Mouse (Mus musculus): ENCODE results near the gene Lrrc74a. TPM values are rescaled to one million over a fixed set of nuclear protein-coding genes. Genes with fewer than 3 reads are reported as not detected.
A peak's percentile ranks its signal among the peaks of the same experiment; 100 is the strongest.

Lrrc74a gene
- total and polyA plus RNA-seq, 2 experiments: not detected

- H3K4me1 ChIP-seq (ENCODE audit: control insufficient read depth, insufficient read depth, low read length): no peaks in the 10 kb centered on the region
- no peaks in the 10 kb centered on the region for H3K27me3 ChIP-seq (ENCODE audit: control insufficient read depth, insufficient read depth, low read length)
- no peak overlapping the region for H3K9ac ChIP-seq (ENCODE audit: low read depth, low read length)
- H3K36me3 ChIP-seq (ENCODE audit: control insufficient read depth, insufficient read depth, low read length): no peaks in the 10 kb centered on the region
- no peak overlapping the region for H3K27ac ChIP-seq (replicated peaks; ENCODE audit: insufficient read depth, low read depth, low read length)
- no peak overlapping the region for H3K4me3 ChIP-seq (ENCODE audit: insufficient read depth, low read depth, low read length)
- TF ChIP-seq CTCF (IDR thresholded peaks at IDR 0.05; ENCODE audit: low read depth, low read length) (no peak), POLR2A (IDR thresholded peaks at IDR 0.05; ENCODE audit: extremely low read depth, insufficient read depth, low read length) (no peak)
- no peaks in the 10 kb centered on the region for H3K79me2 ChIP-seq (ENCODE audit: control insufficient read depth, insufficient read depth, low read length)
- WGBS: 92% methylated on average over 5 of the region's 5 CpGs
- DNase-seq (ENCODE audit: extremely low read depth, low read depth, low spot score): no peak
Measured at GRCm38 (mm10) chr12:86705843-86706242, 28.3 kb upstream of the Lrrc74a start.

GRCm38 (mm10) chr12:86714026-86714425, 20.1 kb upstream of the Lrrc74a start:
- no peak overlapping the region for H3K9ac ChIP-seq (ENCODE audit: low read depth, low read length)
- H3K27me3 ChIP-seq (ENCODE audit: control insufficient read depth, insufficient read depth, low read length): no peaks in the 10 kb centered on the region
- no peak for DNase-seq (ENCODE audit: extremely low read depth, low read depth, low spot score)
- 78% methylated on average over 5 of the region's 5 CpGs for WGBS
- no peaks in the 10 kb centered on the region for H3K79me2 ChIP-seq (ENCODE audit: control insufficient read depth, insufficient read depth, low read length)
- H3K4me3 ChIP-seq (ENCODE audit: insufficient read depth, low read depth, low read length): no peak overlapping the region
- H3K36me3 ChIP-seq (ENCODE audit: control insufficient read depth, insufficient read depth, low read length): no peaks in the 10 kb centered on the region
- TF ChIP-seq CTCF (IDR thresholded peaks at IDR 0.05; ENCODE audit: low read depth, low read length) (no peak), POLR2A (IDR thresholded peaks at IDR 0.05; ENCODE audit: extremely low read depth, insufficient read depth, low read length) (no peak)
- no peak overlapping the region for H3K27ac ChIP-seq (replicated peaks; ENCODE audit: insufficient read depth, low read depth, low read length)
- H3K4me1 ChIP-seq (ENCODE audit: control insufficient read depth, insufficient read depth, low read length): no peaks in the 10 kb centered on the region

- Histone ChIP-seq H3K4me3 (ENCODE audit: insufficient read depth, low read depth, low read length) (no peak overlapping the region), H3K79me2 (ENCODE audit: control insufficient read depth, insufficient read depth, low read length) (no peaks in the 10 kb centered on the region), H3K27ac (replicated peaks; ENCODE audit: insufficient read depth, low read depth, low read length) (no peak overlapping the region), H3K4me1 (ENCODE audit: control insufficient read depth, insufficient read depth, low read length) (no peaks in the 10 kb centered on the region), H3K36me3 (ENCODE audit: control insufficient read depth, insufficient read depth, low read length) (no peaks in the 10 kb centered on the region), H3K9ac (ENCODE audit: low read depth, low read length) (no peak overlapping the region), H3K27me3 (ENCODE audit: control insufficient read depth, insufficient read depth, low read length) (no peaks in the 10 kb centered on the region)
- no peak for DNase-seq (ENCODE audit: extremely low read depth, low read depth, low spot score)
- WGBS: 68% methylated on average over 5 of the region's 5 CpGs
- TF ChIP-seq POLR2A (IDR thresholded peaks at IDR 0.05; ENCODE audit: extremely low read depth, insufficient read depth, low read length) (no peak), CTCF (IDR thresholded peaks at IDR 0.05; ENCODE audit: low read depth, low read length) (peak; percentile 86)
Measured at GRCm38 (mm10) chr12:86715401-86715800, 18.8 kb upstream of the Lrrc74a start.

DNA sequence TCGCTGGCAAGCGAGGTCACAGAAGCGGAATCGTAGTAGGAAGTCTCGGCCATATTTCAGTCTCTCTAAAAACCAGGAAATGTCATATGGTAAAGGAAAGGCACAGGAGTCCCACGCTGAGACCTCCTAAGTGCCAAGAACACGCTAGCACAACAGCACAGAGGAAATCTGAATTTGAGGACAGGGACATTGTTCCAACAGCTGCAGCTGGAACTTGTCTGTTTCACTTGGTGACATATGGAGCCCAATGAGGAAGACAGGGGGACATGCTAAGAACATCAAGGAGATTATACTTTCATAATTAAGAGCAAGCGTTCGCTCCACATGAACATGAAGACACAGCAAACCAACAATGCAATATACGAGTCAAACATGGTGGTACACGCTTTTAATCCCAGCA, 17.2 kb upstream of the Lrrc74a start:
- Histone ChIP-seq H3K4me1 (ENCODE audit: control insufficient read depth, insufficient read depth, low read length) (no peaks in the 10 kb centered on the region), H3K27me3 (ENCODE audit: control insufficient read depth, insufficient read depth, low read length) (no peaks in the 10 kb centered on the region), H3K27ac (replicated peaks; ENCODE audit: insufficient read depth, low read depth, low read length) (no peak overlapping the region), H3K79me2 (ENCODE audit: control insufficient read depth, insufficient read depth, low read length) (no peaks in the 10 kb centered on the region), H3K36me3 (ENCODE audit: control insufficient read depth, insufficient read depth, low read length) (no peaks in the 10 kb centered on the region), H3K4me3 (ENCODE audit: insufficient read depth, low read depth, low read length) (no peak overlapping the region), H3K9ac (ENCODE audit: low read depth, low read length) (no peak overlapping the region)
- no peak for DNase-seq (ENCODE audit: extremely low read depth, low read depth, low spot score)
- WGBS: 91% methylated on average over 11 of the region's 11 CpGs
- no peak for TF ChIP-seq CTCF (IDR thresholded peaks at IDR 0.05; ENCODE audit: low read depth, low read length)
- TF ChIP-seq POLR2A (IDR thresholded peaks at IDR 0.05; ENCODE audit: extremely low read depth, insufficient read depth, low read length): no peak

GRCm38 (mm10) chr12:86719961-86720639, 14.1 kb upstream of the Lrrc74a start:
- no peak overlapping the region for H3K27ac ChIP-seq (replicated peaks; ENCODE audit: insufficient read depth, low read depth, low read length)
- H3K4me1 ChIP-seq (ENCODE audit: control insufficient read depth, insufficient read depth, low read length): no peaks in the 10 kb centered on the region
- TF ChIP-seq CTCF (IDR thresholded peaks at IDR 0.05; ENCODE audit: low read depth, low read length) (no peak), POLR2A (IDR thresholded peaks at IDR 0.05; ENCODE audit: extremely low read depth, insufficient read depth, low read length) (no peak)
- no peak for DNase-seq (ENCODE audit: extremely low read depth, low read depth, low spot score)
- H3K4me3 ChIP-seq (ENCODE audit: insufficient read depth, low read depth, low read length): no peak overlapping the region
- 90% methylated on average over 18 of the region's 18 CpGs for whole genome bisulfite sequencing
- no peaks in the 10 kb centered on the region for H3K36me3 ChIP-seq (ENCODE audit: control insufficient read depth, insufficient read depth, low read length)
- H3K9ac ChIP-seq (ENCODE audit: low read depth, low read length): no peak overlapping the region
- H3K79me2 ChIP-seq (ENCODE audit: control insufficient read depth, insufficient read depth, low read length): no peaks in the 10 kb centered on the region
- no peaks in the 10 kb centered on the region for H3K27me3 ChIP-seq (ENCODE audit: control insufficient read depth, insufficient read depth, low read length)

DNA sequence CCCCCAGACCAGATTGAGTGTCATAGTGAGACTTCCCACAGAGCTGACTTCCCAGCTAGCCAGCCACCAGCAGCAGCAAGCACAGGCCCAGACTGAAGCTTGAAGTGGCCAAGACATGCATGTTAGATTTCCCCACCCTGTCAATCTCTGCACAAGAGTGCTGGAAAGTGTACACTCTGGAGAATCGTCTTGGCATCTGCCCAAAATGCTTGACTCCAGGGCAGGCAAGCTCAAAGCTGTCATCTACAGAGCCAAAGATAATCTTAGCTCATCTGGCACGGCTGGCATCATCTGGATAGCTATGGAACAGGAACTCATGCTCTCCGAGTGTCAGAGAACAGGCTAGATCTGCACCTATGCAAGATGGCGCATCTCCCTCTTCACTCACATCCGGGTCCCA, 12.7 kb upstream of the Lrrc74a start:
- TF ChIP-seq CTCF (IDR thresholded peaks at IDR 0.05; ENCODE audit: low read depth, low read length) (no peak), POLR2A (IDR thresholded peaks at IDR 0.05; ENCODE audit: extremely low read depth, insufficient read depth, low read length) (no peak)
- 90% methylated on average over 5 of the region's 5 CpGs for WGBS
- no peak overlapping the region for H3K4me3 ChIP-seq (ENCODE audit: insufficient read depth, low read depth, low read length)
- no peaks in the 10 kb centered on the region for H3K79me2 ChIP-seq (ENCODE audit: control insufficient read depth, insufficient read depth, low read length)
- H3K4me1 ChIP-seq (ENCODE audit: control insufficient read depth, insufficient read depth, low read length): no peaks in the 10 kb centered on the region
- DNase-seq (ENCODE audit: extremely low read depth, low read depth, low spot score): no peak
- H3K36me3 ChIP-seq (ENCODE audit: control insufficient read depth, insufficient read depth, low read length): no peaks in the 10 kb centered on the region
- H3K9ac ChIP-seq (ENCODE audit: low read depth, low read length): no peak overlapping the region
- no peaks in the 10 kb centered on the region for H3K27me3 ChIP-seq (ENCODE audit: control insufficient read depth, insufficient read depth, low read length)
- H3K27ac ChIP-seq (replicated peaks; ENCODE audit: insufficient read depth, low read depth, low read length): no peak overlapping the region
